Mouse (Mus musculus): Measurements from ENCODE around the gene Tagln.

Gene Tagln

GRCm38 (mm10) chr9:45907078-45907428 lies 28.8 kb downstream of the Tagln start:
- DNase-seq (ENCODE audit: low read depth in 2 of 2, low spot score in 2 of 2), result peak in 1 of 2 experiments; percentile 4

- peak; percentile 81 to 83 for DNase-seq (ENCODE audit: low read depth in 2 of 2, low spot score in 2 of 2)
These were observed 29.3 kb downstream of the Tagln start, which contains the start of the genes Pcsk7 and Rnf214 for GRCm38 (mm10) chr9:45906355-45907077. Pcsk7 (plus strand) TSS chr9:45906497. Rnf214 (minus strand) TSS chr9:45906911.

- DNase-seq (ENCODE audit: low read depth in 2 of 2, low spot score in 2 of 2), result no peak
These were observed 30.0 kb downstream of the Tagln start for GRCm38 (mm10) chr9:45905811-45906237.

GRCm38 (mm10) chr9:45905196-45905595 lies 30.7 kb downstream of the Tagln start:
- DNase-seq (ENCODE audit: low read depth in 2 of 2, low spot score in 2 of 2), result no peak

GRCm38 (mm10) chr9:45893681-45894080 lies 42.2 kb downstream of the Tagln start:
- DNase-seq (ENCODE audit: low read depth in 2 of 2, low spot score in 2 of 2), result no peak

Measured in CD8-positive naive resting alpha-beta T cell, adult 2 months (primary cell).